Mouse (Mus musculus): ENCODE results near the gene Ctsd.
"Not testable (repeated sequence)": the region's sequence is repeated elsewhere in the genome, so short reads cannot be mapped to it uniquely, and the experiment has no call there.

Ctsd gene

DNA sequence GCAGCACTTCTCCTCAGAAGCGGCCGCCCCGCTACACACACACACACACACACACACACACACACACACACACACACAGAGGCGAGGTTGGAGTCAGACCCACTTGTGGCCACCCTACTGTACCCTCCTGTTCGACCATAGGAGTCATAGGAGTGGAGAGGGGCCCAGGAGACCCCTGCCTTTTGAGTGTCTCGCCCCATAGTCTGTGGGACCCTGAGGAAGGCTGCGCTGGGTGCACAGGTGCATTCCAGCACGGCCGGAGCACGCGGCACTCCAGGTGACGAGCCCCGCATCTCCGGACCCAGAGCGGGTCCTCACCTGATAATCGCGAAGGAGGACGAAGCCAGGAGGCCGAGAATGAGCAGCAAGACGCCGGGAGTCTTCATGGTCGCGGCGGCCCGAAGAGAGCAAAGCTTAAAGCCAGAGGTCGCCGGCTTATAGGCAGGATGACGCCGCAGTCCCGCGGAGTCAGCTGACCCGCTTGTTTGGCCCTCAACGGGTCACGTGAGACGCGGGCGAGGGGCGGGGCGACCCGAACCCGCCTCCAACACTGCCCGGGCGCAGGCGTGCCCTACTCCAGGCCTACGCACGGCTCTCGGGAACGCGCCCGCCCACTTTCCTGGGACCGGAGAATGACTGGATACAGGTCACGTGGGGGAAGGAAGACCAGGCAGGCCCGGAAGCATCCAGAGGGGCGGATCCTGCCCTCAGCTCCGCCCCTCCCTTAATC lies at the start of gene Ctsd:
Gene Ctsd, minus strand, starts transcription at position 620 of the 730 bp plus-strand sequence.
- peak; percentile 91 to 94 for DNase-seq (ENCODE audit: low spot score in 2 of 2)

DNA sequence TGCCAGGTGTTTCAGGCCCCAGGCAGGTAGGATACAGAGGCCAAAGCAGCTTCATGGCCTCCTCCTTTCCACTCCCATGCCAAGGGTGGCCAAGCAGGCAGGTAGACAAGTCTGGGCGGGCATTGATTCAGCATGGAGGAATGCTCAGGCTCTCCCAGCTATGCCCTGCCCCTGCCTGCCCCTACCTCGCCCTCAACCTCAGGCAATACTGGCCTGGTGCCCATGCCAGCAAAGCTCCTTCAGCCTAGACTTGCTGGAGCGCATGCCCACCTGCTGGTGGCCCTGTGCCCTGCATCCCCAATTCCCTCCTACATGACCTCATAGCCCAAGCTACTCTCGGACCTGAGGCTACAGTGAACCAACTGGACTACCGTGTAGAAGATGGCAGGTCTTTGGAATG lies 49.5 kb upstream of the Ctsd start:
- no peak for DNase-seq (ENCODE audit: low spot score in 2 of 2)

DNA sequence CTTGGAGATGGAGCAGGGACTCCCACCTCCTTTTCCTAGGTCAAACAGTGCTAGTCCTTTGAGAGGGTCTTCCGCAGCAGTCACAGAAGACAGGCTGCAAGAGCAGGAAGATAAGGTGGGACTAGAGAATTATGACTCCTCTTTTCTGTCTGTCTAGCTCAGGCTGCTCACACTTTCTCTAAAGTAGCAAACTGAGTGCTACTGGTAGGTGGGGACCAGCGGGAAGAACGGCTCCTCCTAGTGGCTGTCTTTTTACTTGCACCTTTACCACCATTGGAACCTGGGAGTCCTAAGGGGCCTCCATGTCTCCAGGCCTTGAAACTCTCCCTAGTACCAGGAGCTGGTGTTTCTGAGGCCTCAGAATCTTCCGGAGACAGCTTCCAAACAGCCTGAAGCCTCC lies 47.7 kb upstream of the Ctsd start:
- peak in 1 of 2 experiments; percentile 60 for DNase-seq (ENCODE audit: low spot score in 2 of 2)

GRCm38 (mm10) chr7:142434137-142434865 lies 46.5 kb upstream of the Ctsd start, which contains the start of gene Syt8:
Gene Syt8, plus strand, starts transcription at chr7:142434850.
- no peak for DNase-seq (ENCODE audit: low spot score in 2 of 2)

- DNase-seq (ENCODE audit: low spot score in 2 of 2), result no peak
Observed at GRCm38 (mm10) chr7:142433623-142434022, 45.8 kb upstream of the Ctsd start.

GRCm38 (mm10) chr7:142431106-142431505 lies 43.3 kb upstream of the Ctsd start:
- DNase-seq (ENCODE audit: low spot score in 2 of 2), result no peak

GRCm38 (mm10) chr7:142430160-142430678 lies 42.4 kb upstream of the Ctsd start:
- no peak for DNase-seq (ENCODE audit: low spot score in 2 of 2)

- no peak for DNase-seq (ENCODE audit: low spot score in 2 of 2)
Observed at GRCm38 (mm10) chr7:142428213-142428612, 40.4 kb upstream of the Ctsd start.

- no peak for DNase-seq (ENCODE audit: low spot score in 2 of 2)
Observed at GRCm38 (mm10) chr7:142425641-142426213, 37.9 kb upstream of the Ctsd start.

DNA sequence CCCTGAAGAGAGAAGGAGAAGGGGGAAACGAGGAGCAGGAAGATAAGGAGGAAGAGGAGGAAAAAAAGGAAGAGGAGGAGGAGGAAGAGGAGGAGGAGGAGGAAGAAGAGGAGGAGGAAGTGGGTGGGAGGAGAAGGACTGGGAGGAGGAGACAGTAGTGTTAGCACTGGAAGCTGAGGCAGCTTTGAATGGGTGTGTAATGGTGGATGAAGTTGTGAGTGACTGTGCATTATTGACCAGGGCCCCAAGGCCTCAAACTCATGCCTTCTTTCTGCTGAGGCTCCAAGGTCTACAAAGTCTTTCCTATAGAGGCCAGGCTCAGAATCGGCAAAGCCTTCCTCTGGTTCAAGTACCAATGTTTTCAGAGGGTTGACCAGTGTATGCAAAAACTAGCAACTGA lies 34.0 kb upstream of the Ctsd start:
- no peak for DNase-seq (ENCODE audit: low spot score in 2 of 2)

- DNase-seq (ENCODE audit: low spot score in 2 of 2), result no peak
Observed at GRCm38 (mm10) chr7:142419887-142420286, 32.0 kb upstream of the Ctsd start.

GRCm38 (mm10) chr7:142418679-142419078 lies 30.8 kb upstream of the Ctsd start:
- no peak for DNase-seq (ENCODE audit: low spot score in 2 of 2)

GRCm38 (mm10) chr7:142418027-142418426 lies 30.2 kb upstream of the Ctsd start:
- DNase-seq (ENCODE audit: low spot score in 2 of 2), result no peak

GRCm38 (mm10) chr7:142416225-142416624 lies 28.4 kb upstream of the Ctsd start:
- no peak for DNase-seq (ENCODE audit: low spot score in 2 of 2)

DNA sequence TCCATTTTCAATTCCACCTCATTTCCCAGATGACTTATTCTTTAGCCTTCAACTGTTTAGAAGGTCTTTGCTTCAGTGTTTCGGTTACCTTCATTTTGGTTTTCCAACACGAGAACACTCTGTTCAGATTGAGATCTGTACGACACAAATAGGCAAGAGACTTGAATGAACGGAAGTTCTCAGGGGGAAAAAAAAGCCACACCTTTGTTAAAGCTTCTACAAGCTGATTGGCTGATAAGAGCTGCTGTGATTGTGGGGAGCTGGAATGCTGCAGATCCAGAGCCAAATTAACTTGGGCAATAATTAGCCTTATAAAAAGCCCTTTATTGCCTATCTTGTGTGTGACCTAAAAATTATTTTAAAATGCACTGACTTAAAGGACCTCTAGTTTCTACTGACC lies 27.5 kb upstream of the Ctsd start:
- DNase-seq (ENCODE audit: low spot score in 2 of 2), result no peak

- DNase-seq (ENCODE audit: low spot score in 2 of 2), result no peak
Observed at GRCm38 (mm10) chr7:142413285-142413684, 25.4 kb upstream of the Ctsd start.

GRCm38 (mm10) chr7:142409603-142410002 lies 21.8 kb upstream of the Ctsd start:
- DNase-seq (ENCODE audit: low spot score in 2 of 2), result no peak

DNA sequence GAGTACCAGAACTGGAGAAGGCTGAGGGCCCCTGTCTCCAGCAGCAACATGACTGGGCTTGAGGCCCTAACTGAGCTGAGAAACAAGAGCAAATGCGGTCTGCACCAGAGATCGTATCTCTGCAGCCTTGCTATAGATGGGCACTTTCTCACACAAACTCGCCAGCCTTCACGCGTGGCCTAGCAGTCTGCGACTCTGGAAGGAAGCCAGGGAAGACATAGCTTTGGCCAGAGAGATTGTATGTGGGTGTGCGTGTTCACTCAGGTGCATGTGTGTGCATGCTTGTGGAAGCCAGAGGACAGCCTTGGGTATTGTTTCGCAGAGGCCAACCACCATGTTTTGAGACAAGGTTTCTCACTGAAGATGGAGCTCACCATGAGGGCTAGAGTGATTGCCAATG lies 20.8 kb upstream of the Ctsd start:
- DNase-seq (ENCODE audit: low spot score in 2 of 2), result no peak

DNA sequence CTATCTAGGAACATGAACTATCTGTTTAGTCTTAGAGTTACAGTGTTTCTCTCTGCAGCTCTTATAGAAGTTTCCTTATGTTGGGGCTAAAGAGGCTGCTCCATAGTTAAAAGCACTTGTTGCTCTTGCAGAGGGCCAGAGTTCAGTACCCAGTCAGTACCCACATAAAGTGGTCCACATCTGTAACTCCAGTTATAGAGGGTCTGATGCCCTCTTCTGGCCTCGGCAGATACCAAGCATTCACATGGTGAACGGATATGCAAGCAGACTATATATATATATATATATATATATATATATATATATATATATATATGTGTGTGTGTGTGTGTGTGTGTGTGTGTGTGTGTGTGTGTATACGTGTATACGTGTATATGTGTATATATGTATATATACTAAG lies 20.1 kb upstream of the Ctsd start:
- DNase-seq (ENCODE audit: low spot score in 2 of 2), result no peak

- not testable (repeated sequence) for DNase-seq (ENCODE audit: low spot score in 2 of 2)
Observed at GRCm38 (mm10) chr7:142405134-142405533, 17.3 kb upstream of the Ctsd start.

DNA sequence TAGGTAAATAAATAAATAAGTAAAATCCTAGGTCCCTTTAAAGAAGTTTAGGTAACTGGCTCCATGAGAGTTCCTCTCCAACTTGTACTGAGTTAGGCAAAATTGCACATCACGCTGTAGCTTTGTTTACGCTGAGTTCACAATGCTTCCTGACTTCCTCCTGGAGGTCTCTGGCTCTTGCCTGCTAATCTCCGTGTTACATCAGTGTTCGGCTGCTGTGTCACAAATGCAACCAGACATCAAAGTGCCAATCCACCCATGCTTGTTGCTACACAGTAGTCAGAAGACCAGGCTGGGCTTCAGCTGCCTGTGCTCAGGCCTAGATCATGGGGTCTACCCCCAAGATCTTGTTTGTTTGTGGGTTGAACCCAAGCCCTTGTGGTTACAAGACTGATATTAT lies 15.8 kb upstream of the Ctsd start:
- no peak for DNase-seq (ENCODE audit: low spot score in 2 of 2)

DNA sequence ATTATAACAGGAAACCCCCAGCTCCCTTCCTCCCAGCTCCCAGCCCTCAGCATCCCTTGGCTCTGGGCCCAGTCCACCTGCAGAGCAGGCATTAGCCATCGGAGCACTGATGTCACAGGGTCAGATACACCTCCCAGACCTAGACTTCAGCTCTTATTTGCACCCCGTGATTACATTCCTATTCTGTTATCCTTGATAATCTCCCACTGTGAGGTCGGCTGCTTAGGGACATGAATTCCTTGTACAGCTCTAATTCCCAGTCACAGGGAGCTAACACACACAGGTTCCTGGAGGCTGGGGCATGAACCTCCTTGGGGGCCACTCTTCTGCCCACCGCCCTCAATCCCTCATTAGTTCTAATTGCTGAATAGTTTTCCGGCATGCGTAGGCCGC lies 12.9 kb upstream of the Ctsd start:
- DNase-seq (ENCODE audit: low spot score in 2 of 2), result no peak

All from spleen, postnatal 14 days (tissue).